Mouse (Mus musculus) kidney, adult 10 weeks (tissue): ENCODE measurements around the gene Gm11569. TPM values are rescaled to one million over a fixed set of nuclear protein-coding genes. Genes with fewer than 3 reads are reported as not detected.

Experiments
- polyA plus RNA-seq: library from polyadenylated mRNA; stranded (reverse); fragments of 350-450 nt; fragmentation: Illumina TruSeq; extraction: RNeasy Lipid Tissue Mini Kit (QIAGEN cat#74804); gene quantifications from one replicate; pipeline ENCODE4 v1.2.3, GENCODE M21; 2014; ENCODE audit warnings: low read depth, low replicate concordance

Gene Gm11569
- polyA plus RNA-seq, result not detected

GRCm38 (mm10) chr11:99798832-99799231 lies at the start of gene Gm11569:
Gene Gm11569, minus strand, starts transcription at chr11:99798932.

DNA sequence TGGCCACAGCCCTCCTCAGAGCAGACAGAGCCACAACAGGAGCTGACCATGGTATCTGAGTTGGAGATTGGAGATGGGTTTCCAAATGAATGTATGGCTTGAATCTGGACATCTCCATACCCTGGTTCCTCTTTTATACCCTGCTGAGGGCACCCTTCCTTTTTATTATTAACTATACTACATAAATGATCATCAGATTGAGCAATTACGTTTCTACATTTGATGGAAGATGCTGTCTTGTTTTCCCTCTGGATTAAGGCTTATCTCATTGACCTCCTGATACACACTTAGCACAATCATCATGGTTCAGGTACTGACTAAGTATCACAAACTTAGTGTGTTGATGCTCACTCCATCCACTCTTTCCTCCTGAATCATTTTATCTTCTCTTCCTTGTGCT lies 39.2 kb upstream of the Gm11569 start, which contains the start of gene 2300003K06Rik:
2300003K06Rik (minus strand) TSS at position 101 of the 400 bp plus-strand sequence.

DNA sequence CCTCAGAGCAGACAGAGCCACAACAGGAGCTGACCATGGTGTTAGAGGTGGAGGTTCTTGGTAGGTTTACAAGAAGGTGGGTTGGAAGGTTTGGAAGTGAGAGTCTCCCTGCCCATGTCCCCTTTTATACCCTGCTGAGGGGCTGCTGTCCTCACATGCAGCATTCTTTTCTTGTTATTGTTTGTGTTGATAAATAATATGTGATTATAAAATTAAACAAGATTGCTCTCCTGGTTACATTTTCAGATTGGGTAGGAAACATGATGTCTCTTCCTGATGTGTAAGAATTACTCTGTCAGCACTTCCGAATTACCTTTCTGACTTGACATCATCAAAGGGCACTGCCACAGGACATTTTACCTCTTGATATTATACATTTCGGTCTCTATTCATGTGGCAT lies 16.8 kb upstream of the Gm11569 start, which contains the start of gene Gm11564:
Gm11564 (minus strand) TSS at position 101 of the 400 bp plus-strand sequence.

GRCm38 (mm10) chr11:99809792-99810191 lies 11.1 kb upstream of the Gm11569 start, which contains the start of gene Krtap4-13:
Gene Krtap4-13, minus strand, starts transcription at chr11:99809892.

GRCm38 (mm10) chr11:99804346-99804745 lies 5.6 kb upstream of the Gm11569 start, which contains the start of gene Gm11554:
Gene Gm11554, minus strand, starts transcription at chr11:99804446.

DNA sequence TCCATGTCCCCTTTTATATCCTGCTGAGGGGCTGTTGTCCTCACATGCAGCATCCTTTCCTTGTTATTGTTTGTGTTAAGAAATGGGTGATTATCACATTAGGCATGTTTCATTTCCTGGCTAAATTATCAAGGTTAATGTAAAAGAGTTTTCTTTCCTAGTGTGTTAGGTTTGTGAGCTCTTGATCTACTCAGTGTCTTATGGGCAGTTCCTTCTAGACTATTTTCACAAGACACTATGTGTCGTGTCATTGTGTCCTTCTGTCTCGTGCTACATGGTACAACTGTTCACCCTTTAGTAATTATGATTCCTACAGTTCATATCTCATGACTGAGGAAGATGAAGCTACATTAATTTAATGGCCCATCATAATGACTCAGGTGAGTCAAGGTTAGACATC lies 5.4 kb downstream of the Gm11569 start, which contains the start of gene Gm11596:
Gm11596 (minus strand) TSS at position 101 of the 400 bp plus-strand sequence.

GRCm38 (mm10) chr11:99784900-99785299 lies 13.8 kb downstream of the Gm11569 start, which contains the start of gene Krtap4-9:
Gene Krtap4-9, plus strand, starts transcription at chr11:99785200.

GRCm38 (mm10) chr11:99780604-99781003 lies 18.1 kb downstream of the Gm11569 start, which contains the start of gene Krtap4-8:
Gene Krtap4-8, minus strand, starts transcription at chr11:99780704.

DNA sequence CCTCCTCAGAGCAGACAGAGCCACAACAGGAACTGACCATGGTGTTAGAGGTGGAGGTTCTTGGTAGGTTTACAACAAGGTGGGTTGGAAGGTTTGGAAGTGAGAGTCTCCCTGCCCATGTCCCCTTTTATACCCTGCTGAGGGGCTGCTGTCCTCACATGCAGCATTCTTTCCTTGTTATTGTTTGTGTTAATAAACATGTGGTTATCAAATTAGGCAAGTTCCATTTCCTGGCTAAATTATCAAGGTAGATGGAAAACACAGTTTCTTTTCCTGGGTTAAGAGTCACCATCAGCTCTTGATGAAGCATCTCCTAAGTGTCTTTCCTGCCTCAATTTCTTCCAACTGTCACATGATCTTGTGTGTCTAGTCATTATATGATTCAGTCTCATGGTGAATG lies 25.9 kb downstream of the Gm11569 start, which contains the start of gene Gm11595:
Gm11595 (minus strand) TSS at position 101 of the 400 bp plus-strand sequence.

Other genes with a start within 250 kb of the Gm11569 start
- not detected for gene Krtap3-3, start 248.1 kb downstream of the Gm11569 start, polyA plus RNA-seq
- not detected for gene Krtap3-2, start 242.1 kb downstream of the Gm11569 start, polyA plus RNA-seq
- gene Gm11939, start 239.5 kb downstream of the Gm11569 start, polyA plus RNA-seq, result not detected
- gene Krtap3-1, start 232.3 kb downstream of the Gm11569 start, polyA plus RNA-seq, result not detected
- not detected for gene Krtap1-5, start 217.9 kb downstream of the Gm11569 start, polyA plus RNA-seq
- not detected for gene Krtap1-4, start 215.3 kb downstream of the Gm11569 start, polyA plus RNA-seq
- gene Krtap1-3, start 207.6 kb downstream of the Gm11569 start, polyA plus RNA-seq, result not detected
- not detected for gene Krtap9-3, start 200.8 kb downstream of the Gm11569 start, polyA plus RNA-seq
- gene Gm11938, start 195.6 kb downstream of the Gm11569 start, polyA plus RNA-seq, result not detected
- gene Gm11937, start 188.7 kb downstream of the Gm11569 start, polyA plus RNA-seq, result not detected
- not detected for gene Krtap2-4, start 184.1 kb downstream of the Gm11569 start, polyA plus RNA-seq
- not detected for gene Gm11562, start 178.5 kb downstream of the Gm11569 start, polyA plus RNA-seq
- not detected for gene Krtap4-1, start 170.7 kb downstream of the Gm11569 start, polyA plus RNA-seq
- gene Krtap4-2, start 163.8 kb downstream of the Gm11569 start, polyA plus RNA-seq, result not detected
- not detected for gene Krtap4-7, start 154.8 kb downstream of the Gm11569 start, polyA plus RNA-seq
- gene Gm11555, start 148.7 kb downstream of the Gm11569 start, polyA plus RNA-seq, result not detected
- not detected for gene Gm11563, start 140.0 kb downstream of the Gm11569 start, polyA plus RNA-seq
- not detected for gene Krtap4-6, start 133.0 kb downstream of the Gm11569 start, polyA plus RNA-seq
- not detected for gene Gm14190, start 108.2 kb downstream of the Gm11569 start, polyA plus RNA-seq
- not detected for gene Gm14180, start 64.6 kb downstream of the Gm11569 start, polyA plus RNA-seq
- gene Gm11595, start 26.0 kb downstream of the Gm11569 start, polyA plus RNA-seq, result not detected
- gene Krtap4-8, start 18.2 kb downstream of the Gm11569 start, polyA plus RNA-seq, result not detected
- not detected for gene Krtap4-9, start 13.7 kb downstream of the Gm11569 start, polyA plus RNA-seq
- gene Gm11596, start 5.5 kb downstream of the Gm11569 start, polyA plus RNA-seq, result not detected
- gene Gm11554, start 5.5 kb upstream of the Gm11569 start, polyA plus RNA-seq, result not detected
- not detected for gene Krtap4-13, start 11.0 kb upstream of the Gm11569 start, polyA plus RNA-seq
- not detected for gene Gm11564, start 16.7 kb upstream of the Gm11569 start, polyA plus RNA-seq
- not detected for gene 2300003K06Rik, start 39.1 kb upstream of the Gm11569 start, polyA plus RNA-seq
- gene Krtap4-16, start 52.7 kb upstream of the Gm11569 start, polyA plus RNA-seq, result not detected
- not detected for gene Gm11568, start 59.0 kb upstream of the Gm11569 start, polyA plus RNA-seq
- gene Gm11559, start 65.5 kb upstream of the Gm11569 start, polyA plus RNA-seq, result not detected
- gene Krtap9-1, start 74.5 kb upstream of the Gm11569 start, polyA plus RNA-seq, result not detected
- not detected for gene Gm11567, start 80.3 kb upstream of the Gm11569 start, polyA plus RNA-seq
- gene Krtap31-1, start 109.0 kb upstream of the Gm11569 start, polyA plus RNA-seq, result not detected
- not detected for gene Gm11565, start 115.8 kb upstream of the Gm11569 start, polyA plus RNA-seq
- not detected for gene Krtap31-2, start 137.4 kb upstream of the Gm11569 start, polyA plus RNA-seq
- not detected for gene Krtap9-5, start 149.5 kb upstream of the Gm11569 start, polyA plus RNA-seq
- gene Krtap29-1, start 180.1 kb upstream of the Gm11569 start, polyA plus RNA-seq, result not detected
- gene Krtap16-1, start 187.7 kb upstream of the Gm11569 start, polyA plus RNA-seq, result not detected
- not detected for gene Krtap17-1, start 195.1 kb upstream of the Gm11569 start, polyA plus RNA-seq
- not detected for gene Krt33a, start 217.3 kb upstream of the Gm11569 start, polyA plus RNA-seq
- gene Krt33b, start 230.9 kb upstream of the Gm11569 start, polyA plus RNA-seq, result not detected
- gene Krt34, start 242.6 kb upstream of the Gm11569 start, polyA plus RNA-seq, result not detected